Mouse (Mus musculus) MEL (cell line): ENCODE measurements around the gene Vmn1r85. TPM values are rescaled to one million over a fixed set of nuclear protein-coding genes. Genes with fewer than 3 reads are reported as not detected.

ENCODE experiments used
- DNase-seq: peaks from one replicate; pipeline ENCODE4 v3.0.0; 2011; ENCODE audit warnings: low read depth, low spot score
- H3K27ac ChIP-seq: 2 replicates; pipeline ENCODE4 v1.5.1; 2012; ENCODE audit warnings: low read depth, mild to moderate bottlenecking, control low read depth, low read length, moderate library complexity; ENCODE audit not compliant: control insufficient read depth
- H3K27me3 ChIP-seq, 2 experiments: fragments of 150-350 bp in 1 of 2; sonication (generic) in 1 of 2; 2 replicates each; pipeline ENCODE4 v1.6.1; 2012; ENCODE audit warnings: low read length in 2 of 2, mild to moderate bottlenecking in 2 of 2, improper control_type of control experiment in 1 of 2, moderate library complexity in 1 of 2; ENCODE audit not compliant: insufficient read depth in 2 of 2, control insufficient read depth in 1 of 2
- H3K36me3 ChIP-seq, 2 experiments: 2 replicates each; pipeline ENCODE4 v1.6.1; 2012 to 2014; ENCODE audit warnings: low read length in 2 of 2, improper control_type of control experiment in 1 of 2, inconsistent platforms in 1 of 2, mild to moderate bottlenecking in 1 of 2; ENCODE audit not compliant: insufficient read depth in 2 of 2, control insufficient read depth in 1 of 2
- H3K4me1 ChIP-seq, 2 experiments: fragments of 150-350 bp in 1 of 2; sonication (generic) in 1 of 2; 2 replicates each; pipeline ENCODE4 v1.6.1; 2012; ENCODE audit warnings: low read length in 2 of 2, improper control_type of control experiment in 1 of 2, mild to moderate bottlenecking in 1 of 2; ENCODE audit not compliant: insufficient read depth in 2 of 2, control insufficient read depth in 1 of 2
- H3K4me3 ChIP-seq, 2 experiments: fragments of 150-350 bp in 1 of 2; sonication (generic) in 1 of 2; 2 replicates each; pipeline ENCODE4 v1.5.1; 2012; ENCODE audit warnings: low read depth in 2 of 2, low read length in 2 of 2, mild to moderate bottlenecking in 2 of 2, moderate library complexity in 2 of 2, control low read depth in 1 of 2, improper control_type of control experiment in 1 of 2; ENCODE audit not compliant: control insufficient read depth in 1 of 2, insufficient read depth in 1 of 2
- H3K79me2 ChIP-seq: 2 replicates; pipeline ENCODE4 v1.6.1; 2012; ENCODE audit warnings: mild to moderate bottlenecking, low read length, moderate library complexity; ENCODE audit not compliant: control insufficient read depth, poor library complexity, insufficient read depth
- H3K9ac ChIP-seq: 2 replicates; pipeline ENCODE4 v1.6.1; 2012; ENCODE audit warnings: low read depth, mild to moderate bottlenecking, control low read depth, low read length, moderate library complexity; ENCODE audit not compliant: control insufficient read depth, poor library complexity, severe bottlenecking
- H3K9me3 ChIP-seq: fragments of 150-350 bp; sonication (generic); replicated peaks from 2 replicates; pipeline ENCODE4 v1.6.1; 2012; ENCODE audit warnings: mild to moderate bottlenecking, low read length, improper control_type of control experiment, moderate library complexity; ENCODE audit not compliant: insufficient read depth
- CHD2 ChIP-seq: IDR thresholded peaks from 2 replicates; pipeline ENCODE4 v1.6.1; 2011; ENCODE audit warnings: low read length, improper control_type of control experiment
- E2F4 ChIP-seq: IDR thresholded peaks from 2 replicates; pipeline ENCODE4 v1.6.1; 2011; ENCODE audit warnings: low read depth, low read length, improper control_type of control experiment, borderline replicate concordance
- EP300 ChIP-seq, 2 experiments: IDR thresholded peaks; 2 replicates each; pipeline ENCODE4 v1.6.1; 2011; ENCODE audit warnings: improper control_type of control experiment in 2 of 2, low read length in 2 of 2, low read depth in 1 of 2, mild to moderate bottlenecking in 1 of 2
- GATA1 ChIP-seq: IDR thresholded peaks from 2 replicates; pipeline ENCODE4 v1.6.1; 2011; ENCODE audit warnings: low read depth, low read length, improper control_type of control experiment
- KAT2A ChIP-seq: conservative IDR thresholded peaks from 2 replicates; pipeline ENCODE4 v1.6.1; 2012; ENCODE audit warnings: low read depth, low read length, improper control_type of control experiment, inconsistent platforms
- MAFK ChIP-seq: IDR thresholded peaks from 2 replicates; pipeline ENCODE4 v1.6.1; 2011; ENCODE audit warnings: low read depth, mild to moderate bottlenecking, low read length, improper control_type of control experiment, borderline replicate concordance
- MYC ChIP-seq: IDR thresholded peaks from 2 replicates; pipeline ENCODE4 v1.6.1; 2011; ENCODE audit warnings: low read depth, mild to moderate bottlenecking, low read length, improper control_type of control experiment, moderate library complexity
- NELFE ChIP-seq: IDR thresholded peaks from 2 replicates; pipeline ENCODE4 v1.6.1; 2011; ENCODE audit warnings: low read depth, low read length, improper control_type of control experiment
- NRF1 ChIP-seq: IDR thresholded peaks from 2 replicates; pipeline ENCODE4 v1.6.1; 2014; ENCODE audit warnings: low read depth, mild to moderate bottlenecking, inconsistent platforms, low read length, improper control_type of control experiment, moderate library complexity; ENCODE audit not compliant: poor library complexity, insufficient read depth, severe bottlenecking
- POLR2AphosphoS2 ChIP-seq: IDR thresholded peaks from 2 replicates; pipeline ENCODE4 v1.6.1; 2011; ENCODE audit warnings: low read length, improper control_type of control experiment
- RCOR1 ChIP-seq: IDR thresholded peaks from 2 replicates; pipeline ENCODE4 v1.6.1; 2012; ENCODE audit warnings: low read depth, mild to moderate bottlenecking, inconsistent platforms, low read length, improper control_type of control experiment
- SIN3A ChIP-seq: IDR thresholded peaks from 2 replicates; pipeline ENCODE4 v1.6.1; 2012; ENCODE audit warnings: low read length, improper control_type of control experiment, inconsistent platforms
- TAL1 ChIP-seq: IDR thresholded peaks from 2 replicates; pipeline ENCODE4 v1.6.1; 2012; ENCODE audit warnings: mild to moderate bottlenecking, inconsistent platforms, low read length, moderate library complexity, mixed read lengths
- TCF12 ChIP-seq: IDR thresholded peaks from 2 replicates; pipeline ENCODE4 v1.6.1; 2014; ENCODE audit warnings: low read depth, mild to moderate bottlenecking, inconsistent platforms, low read length, improper control_type of control experiment, moderate library complexity
- ZNF384 ChIP-seq: IDR thresholded peaks from 2 replicates; pipeline ENCODE4 v1.6.1; 2012; ENCODE audit warnings: low read depth, mild to moderate bottlenecking, inconsistent platforms, low read length, improper control_type of control experiment
- polyA plus RNA-seq, 2 experiments: library from polyadenylated mRNA; stranded (reverse) in 1 of 2; unstranded in 1 of 2; fragments of >175 nt in 1 of 2; fragments of >200 nt in 1 of 2; gene quantifications; 2 replicates each; pipeline versions ENCODE4 v1.2.1 to v1.2.4; 2012; ENCODE audit warnings: low replicate concordance in 2 of 2, low read depth in 1 of 2; ENCODE audit not compliant: insufficient read length in 2 of 2, insufficient read depth in 1 of 2, missing spikeins in 1 of 2
- total RNA-seq: library from RNA; depleted of rRNA; stranded (reverse); fragments of 300-350 nt; gene quantifications from 2 replicates; pipeline ENCODE4 v1.2.3, GENCODE M21; 2012

The Vmn1r85 gene
- total and polyA plus RNA-seq, 3 experiments = not detected

DNA sequence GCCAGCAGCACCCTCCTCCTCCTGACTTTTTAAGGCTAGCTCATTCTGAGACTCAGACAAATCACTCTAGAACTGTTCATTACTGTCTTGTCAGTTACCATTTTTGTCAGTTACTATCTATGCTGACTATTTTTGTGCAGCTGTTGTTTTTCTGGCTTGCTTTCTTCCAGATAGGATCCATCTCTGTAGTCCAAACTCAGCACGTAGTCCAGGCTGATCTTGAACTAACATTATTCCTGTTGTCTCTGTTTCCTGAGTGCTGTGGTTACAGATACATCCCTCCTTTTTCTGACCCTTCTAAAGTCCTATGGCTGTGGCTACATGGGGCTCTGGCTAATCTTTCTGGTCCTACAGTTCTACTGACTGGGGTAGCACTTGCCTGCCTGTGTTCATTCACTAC is 55.8 kb downstream of the Vmn1r85 start:
- DNase-seq = no peak
- no peaks in the 10 kb centered on the region for H3K9me3 ChIP-seq
- peaks cover 0 to 11% of the 10 kb centered on the region in 2 experiments; a peak in 2 of 4 replicates for H3K36me3 ChIP-seq
- no peak for TF ChIP-seq NELFE
- peak in 1 of 2 experiments; percentile 44; a peak in 1 of 4 replicates for TF ChIP-seq EP300 (IDR thresholded peaks at IDR 0.05; ENCODE audit: low read depth in 1 of 2, low read length in 2 of 2)
- peaks cover 25% of the 10 kb centered on the region for H3K79me2 ChIP-seq
- H3K4me3 ChIP-seq = peak overlapping the region; percentile 64 to 97; a peak in 3 of 4 replicates
- no peaks in the 10 kb centered on the region for H3K27me3 ChIP-seq
- H3K9ac ChIP-seq = peak overlapping the region; percentile 98
- peak overlapping the region; percentile 98 for H3K27ac ChIP-seq
- peaks cover 5 to 18% of the 10 kb centered on the region in 2 experiments; a peak in 3 of 4 replicates for H3K4me1 ChIP-seq

DNA sequence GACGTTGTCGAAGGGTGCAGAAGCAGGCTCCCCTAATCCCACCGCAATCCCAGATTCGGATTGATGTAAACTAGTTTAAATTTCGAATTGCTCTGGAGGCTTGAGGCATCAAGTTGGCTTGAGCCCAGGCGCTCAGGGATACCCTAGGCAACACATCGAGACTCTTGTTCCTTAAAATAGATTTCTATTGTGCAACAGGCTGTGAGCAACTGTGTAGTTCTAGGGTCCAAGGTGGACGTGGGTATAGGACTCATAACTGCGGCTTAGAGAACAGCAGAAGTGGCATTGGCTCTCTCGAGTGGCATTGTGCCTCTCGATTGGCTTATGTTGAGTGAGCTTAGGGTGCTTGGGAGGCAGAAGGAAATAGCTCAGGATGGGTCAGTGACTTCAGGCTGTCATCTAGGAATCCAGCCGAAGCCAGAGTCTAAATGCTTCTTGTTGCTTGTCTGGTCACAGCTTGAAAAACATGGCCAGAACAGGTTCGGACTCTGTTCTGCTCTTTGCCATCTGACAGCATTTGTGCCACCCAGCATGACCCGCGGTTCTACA is 56.3 kb downstream of the Vmn1r85 start:
- Histone ChIP-seq H3K27me3 (no peaks in the 10 kb centered on the region), H3K4me3 (peak overlapping the region; percentile 64 to 97), H3K9ac (peak overlapping the region; percentile 98), H3K79me2 (peaks cover 25% of the 10 kb centered on the region), H3K9me3 (no peaks in the 10 kb centered on the region), H3K27ac (peak overlapping the region; percentile 98), H3K4me1 (peaks cover 5 to 20% of the 10 kb centered on the region in 2 experiments; a peak in 3 of 4 replicates), H3K36me3 (peaks cover 0 to 11% of the 10 kb centered on the region in 2 experiments; a peak in 2 of 4 replicates)
- TF ChIP-seq TCF12 = no peak
- TF ChIP-seq KAT2A = no peak
- TF ChIP-seq SIN3A = no peak
- no peak for TF ChIP-seq E2F4
- TF ChIP-seq ZNF384 = no peak
- TF ChIP-seq GATA1 = no peak
- TF ChIP-seq POLR2AphosphoS2 = no peak
- TF ChIP-seq MAFK = no peak
- no peak for TF ChIP-seq CHD2
- no peak for TF ChIP-seq TAL1
- TF ChIP-seq NRF1 = no peak
- TF ChIP-seq MYC = no peak
- no peak for TF ChIP-seq EP300 (IDR thresholded peaks at IDR 0.05; ENCODE audit: low read depth in 1 of 2, low read length in 2 of 2)
- no peak for TF ChIP-seq RCOR1
- peak; percentile 69 for DNase-seq
